Mouse (Mus musculus) forebrain, embryonic 16.5 days (tissue): ENCODE data around the gene Rnf213. TPM values are rescaled to one million over a fixed set of nuclear protein-coding genes. Genes with fewer than 3 reads are reported as not detected.
A peak's percentile ranks its signal among the peaks of the same experiment; 100 is the strongest.

Experiments
- ATAC-seq: fragments of 200-750 bp; cut with Nextera tagmentation; 2 replicates; pipeline ENCODE4 v1.8.0; 2017; ENCODE audit warnings: mild to moderate bottlenecking, moderate library complexity
- H3K27ac ChIP-seq: fragments of 300-500 bp; sonication (generic); 2 replicates; pipeline ENCODE4 v1.5.1; 2014; ENCODE audit warnings: low read length, control low read depth
- H3K27me3 ChIP-seq: fragments of 300-500 bp; sonication (generic); replicated peaks from 2 replicates; pipeline ENCODE4 v1.6.1; 2014; ENCODE audit warnings: low read length; ENCODE audit not compliant: control insufficient read depth, insufficient read depth
- H3K36me3 ChIP-seq: fragments of 300-500 bp; sonication (generic); 2 replicates; pipeline ENCODE4 v1.6.1; 2014; ENCODE audit not compliant: control insufficient read depth, insufficient read depth
- H3K4me1 ChIP-seq: fragments of 300-500 bp; sonication (generic); replicated peaks from 2 replicates; pipeline ENCODE4 v1.6.1; 2014; ENCODE audit warnings: low read length; ENCODE audit not compliant: control insufficient read depth, insufficient read depth
- H3K4me2 ChIP-seq: fragments of 300-500 bp; sonication (generic); 2 replicates; pipeline ENCODE4 v1.6.1; 2014; ENCODE audit warnings: mild to moderate bottlenecking, low read length, control low read depth
- H3K4me3 ChIP-seq: fragments of 300-500 bp; sonication (generic); replicated peaks from 2 replicates; pipeline ENCODE4 v1.5.1; 2014; ENCODE audit warnings: mild to moderate bottlenecking, low read length, control low read depth
- H3K9ac ChIP-seq: fragments of 300-500 bp; sonication (generic); replicated peaks from 2 replicates; pipeline ENCODE4 v1.6.1; 2014; ENCODE audit warnings: low read depth, low read length, control low read depth
- H3K9me3 ChIP-seq: fragments of 300-500 bp; sonication (generic); 2 replicates; pipeline ENCODE4 v1.6.1; 2016; ENCODE audit warnings: low read length; ENCODE audit not compliant: control insufficient read depth
- WGBS: fragments of 180-500 bp; shearing (Covaris S2); extraction: QIAGEN DNeasy Blood & Tissue Kit; methylation state at CpG from one replicate; pipeline ENCODE4 v1.1.7; 2014; 5-methylcytosine and 5-hydroxymethylcytosine counted together
- polyA plus RNA-seq: library from polyadenylated mRNA; unstranded; fragments of >200 nt; fragmentation: Nextera tagmentation; extraction: Ambion mirVana; gene quantifications from 2 replicates; pipeline ENCODE4 v1.2.1, GENCODE M21; 2015

Rnf213 gene
- polyA plus RNA-seq, 1 experiment from 2014 or later: 1.3 TPM

DNA sequence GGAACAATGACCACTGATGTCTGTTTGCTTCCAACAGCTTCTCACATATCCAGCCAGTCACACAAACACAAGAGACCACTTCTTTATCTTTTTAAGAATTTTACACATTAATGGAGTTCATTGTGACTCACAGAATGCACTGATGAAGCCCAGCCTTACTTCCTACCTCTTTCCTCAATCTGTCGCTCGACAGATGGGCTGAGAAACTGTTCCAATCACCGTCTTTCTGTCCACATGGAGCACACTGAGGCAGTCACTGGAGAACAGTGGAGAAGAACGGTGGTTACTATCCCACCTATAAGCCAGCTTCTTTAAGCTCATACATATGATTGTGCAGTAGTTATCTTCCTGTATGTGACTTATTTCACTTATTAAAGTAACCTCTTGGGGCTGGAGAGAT, 85.0 kb downstream of the Rnf213 start:
- H3K4me1 ChIP-seq: no peaks in the 10 kb centered on the region
- no peak overlapping the region for H3K9ac ChIP-seq
- no peaks in the 10 kb centered on the region for H3K27me3 ChIP-seq
- WGBS: 86% methylated on average over 4 of the region's 4 CpGs
- H3K36me3 ChIP-seq: no peaks in the 10 kb centered on the region
- no peak overlapping the region for H3K4me3 ChIP-seq
- ATAC-seq: no peak
- H3K9me3 ChIP-seq: no peaks in the 10 kb centered on the region
- no peak overlapping the region for H3K4me2 ChIP-seq
- H3K27ac ChIP-seq: no peak overlapping the region

DNA sequence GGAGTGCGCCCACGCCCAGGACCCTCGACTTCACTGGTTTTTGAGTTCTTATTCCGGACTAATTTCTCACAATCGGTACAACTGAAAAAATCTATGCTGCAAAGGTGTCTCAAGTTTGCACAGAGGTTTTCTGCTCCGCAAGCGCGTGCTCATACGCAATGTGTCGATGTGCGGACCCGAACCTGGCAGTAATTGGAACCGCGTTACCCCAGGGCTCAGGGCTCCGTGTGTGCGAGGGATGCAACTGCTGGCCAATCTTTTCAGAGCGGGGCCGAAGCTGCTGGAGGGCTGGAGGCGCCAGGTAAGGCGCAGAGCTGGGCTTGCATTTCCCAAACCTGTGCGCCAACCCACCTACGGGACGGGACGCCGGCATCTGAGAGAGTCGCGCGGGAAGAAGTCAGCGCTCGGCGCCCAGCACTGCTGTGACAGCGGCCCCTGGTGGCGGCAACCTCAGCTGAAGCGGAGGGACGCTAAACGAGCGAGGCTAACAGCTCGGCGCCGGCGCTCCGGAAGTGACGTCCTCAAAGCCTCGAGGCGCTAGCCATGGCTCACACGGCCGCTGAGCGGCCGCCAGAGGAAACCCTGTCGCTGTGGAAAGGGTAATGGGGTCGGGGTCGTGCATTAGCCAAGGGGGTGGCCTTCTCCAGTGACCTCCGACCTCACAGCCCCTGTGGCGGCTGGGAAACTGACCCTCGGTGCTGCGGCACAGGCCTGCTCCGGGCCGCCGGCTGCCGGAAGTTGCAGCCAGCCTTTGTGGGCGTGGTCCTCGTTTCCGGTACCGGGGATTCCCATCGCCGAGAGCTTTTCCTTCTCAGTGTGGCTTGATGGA, 98.2 kb downstream of the Rnf213 start, which contains the start of gene Endov:
Endov (plus strand) TSS at position 487 of the 829 bp plus-strand sequence.
- Histone ChIP-seq H3K4me3 (peak within 1 kb of the TSS; percentile 91), H3K9me3 (no peaks in the 10 kb centered on the region), H3K4me1 (peaks cover 16% of the 10 kb centered on the region), H3K9ac (peak within 1 kb of the TSS; percentile 97), H3K27ac (peak within 1 kb of the TSS; percentile 92), H3K4me2 (peak within 1 kb of the TSS; percentile 93), H3K27me3 (no peaks in the 10 kb centered on the region), H3K36me3 (no peaks in the 10 kb centered on the region)
- under 1% methylated on average over 65 of the region's 66 CpGs for WGBS
- ATAC-seq: peak; percentile 97

DNA sequence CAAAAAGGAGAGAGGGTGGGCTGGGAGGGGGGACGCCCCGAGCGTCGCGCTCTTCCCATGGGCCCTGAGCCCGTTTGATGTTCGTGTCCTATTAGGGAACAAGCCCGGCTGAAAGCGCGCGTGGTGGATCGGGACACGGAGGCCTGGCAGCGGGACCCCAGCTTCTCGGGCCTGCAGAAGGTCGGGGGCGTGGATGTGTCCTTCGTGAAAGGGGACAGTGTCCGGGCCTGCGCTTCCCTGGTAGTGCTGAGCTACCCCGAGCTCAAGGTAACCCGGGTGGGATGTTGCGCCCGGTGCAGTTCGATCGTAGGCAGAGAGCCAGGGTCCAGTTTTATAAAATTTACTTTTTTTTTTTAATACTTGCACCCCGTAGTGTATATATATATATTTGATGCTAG, 98.8 kb downstream of the Rnf213 start:
- H3K27ac ChIP-seq: peak overlapping the region; percentile 92
- WGBS: 4% methylated on average over 27 of the region's 27 CpGs
- H3K4me2 ChIP-seq: peak overlapping the region; percentile 93
- no peaks in the 10 kb centered on the region for H3K9me3 ChIP-seq
- no peaks in the 10 kb centered on the region for H3K27me3 ChIP-seq
- H3K36me3 ChIP-seq: no peaks in the 10 kb centered on the region
- ATAC-seq: peak; percentile 29; the same call in 1 of the 2 replicates
- H3K4me3 ChIP-seq: peak overlapping the region; percentile 91
- peak overlapping the region; percentile 97 for H3K9ac ChIP-seq
- H3K4me1 ChIP-seq: peaks cover 16% of the 10 kb centered on the region

DNA sequence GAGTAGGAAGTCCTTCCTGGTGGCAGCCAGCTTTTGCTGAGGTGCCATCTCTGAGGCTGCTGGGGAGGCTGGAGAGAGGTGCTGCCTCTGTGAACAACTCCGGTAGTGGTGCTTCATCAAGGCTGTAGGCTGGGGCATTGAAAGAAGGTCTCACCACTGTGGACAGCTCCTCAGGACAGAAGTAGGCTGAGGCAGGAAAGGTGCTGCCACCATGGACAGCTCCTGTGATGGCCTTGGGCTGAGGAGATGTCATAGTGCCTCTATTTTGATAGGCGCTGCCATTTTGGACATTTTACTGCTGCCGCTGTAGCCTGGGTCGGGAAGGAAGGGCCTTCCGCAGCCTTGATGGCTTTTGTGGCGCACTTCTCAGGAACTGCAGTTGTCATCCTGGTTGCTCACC, 99.9 kb downstream of the Rnf213 start:
- no peaks in the 10 kb centered on the region for H3K36me3 ChIP-seq
- H3K27ac ChIP-seq: no peak overlapping the region
- no peak overlapping the region for H3K9ac ChIP-seq
- H3K4me2 ChIP-seq: peak overlapping the region; percentile 93
- H3K9me3 ChIP-seq: no peaks in the 10 kb centered on the region
- WGBS: 92% methylated on average over 6 of the region's 6 CpGs
- H3K4me3 ChIP-seq: no peak overlapping the region
- no peak for ATAC-seq
- no peaks in the 10 kb centered on the region for H3K27me3 ChIP-seq
- peaks cover 16% of the 10 kb centered on the region for H3K4me1 ChIP-seq

DNA sequence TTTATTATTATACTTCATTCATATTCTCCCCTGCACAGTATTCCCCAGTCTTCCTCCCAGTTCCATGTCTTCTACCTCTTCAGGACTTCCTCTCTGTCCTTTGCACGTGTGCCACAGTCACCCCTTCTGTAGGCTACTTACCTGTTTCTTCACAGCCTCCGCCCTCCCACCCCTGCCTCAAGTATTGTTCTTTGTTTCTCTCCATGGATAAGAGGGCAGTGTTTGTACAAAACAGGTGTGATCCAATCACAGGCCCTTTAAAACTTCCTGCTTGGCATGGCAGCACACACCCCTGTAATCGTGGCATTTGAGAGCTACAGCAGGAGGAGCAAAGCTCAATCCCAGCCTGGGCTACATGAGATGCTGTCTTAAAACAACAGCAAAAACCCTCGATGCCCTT, 100.6 kb downstream of the Rnf213 start:
- Histone ChIP-seq H3K27ac (no peak overlapping the region), H3K9me3 (no peaks in the 10 kb centered on the region), H3K36me3 (no peaks in the 10 kb centered on the region), H3K4me3 (no peak overlapping the region), H3K9ac (no peak overlapping the region), H3K27me3 (no peaks in the 10 kb centered on the region), H3K4me2 (no peak overlapping the region), H3K4me1 (peaks cover 16% of the 10 kb centered on the region)
- 83% methylated on average over 4 of the region's 4 CpGs for WGBS
- no peak for ATAC-seq

DNA sequence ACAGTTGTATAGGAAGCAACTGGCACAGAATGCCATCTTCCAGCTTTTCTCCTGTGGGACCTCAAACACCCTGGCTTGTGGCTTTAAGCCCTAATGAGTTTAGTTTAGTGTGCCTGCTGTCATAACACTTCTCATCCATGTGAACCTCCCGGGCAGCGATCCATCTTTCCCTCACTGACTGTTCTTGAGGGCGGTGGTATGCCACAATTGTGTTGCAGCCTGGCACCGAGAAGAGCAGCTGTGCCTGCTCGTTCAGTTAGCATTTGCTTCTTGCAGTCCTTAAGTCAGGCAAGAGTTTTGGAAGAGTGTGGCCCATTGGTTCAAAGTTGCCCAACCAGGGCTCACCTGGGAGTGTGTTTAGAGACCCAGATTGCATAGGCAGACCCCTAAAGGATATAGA, 103.2 kb downstream of the Rnf213 start:
- WGBS: 66% methylated on average over 5 of the region's 5 CpGs
- H3K36me3 ChIP-seq: 0 out of 2 replicates have a peak, but pooled peaks cover 3% of the 10 kb centered on the region

DNA sequence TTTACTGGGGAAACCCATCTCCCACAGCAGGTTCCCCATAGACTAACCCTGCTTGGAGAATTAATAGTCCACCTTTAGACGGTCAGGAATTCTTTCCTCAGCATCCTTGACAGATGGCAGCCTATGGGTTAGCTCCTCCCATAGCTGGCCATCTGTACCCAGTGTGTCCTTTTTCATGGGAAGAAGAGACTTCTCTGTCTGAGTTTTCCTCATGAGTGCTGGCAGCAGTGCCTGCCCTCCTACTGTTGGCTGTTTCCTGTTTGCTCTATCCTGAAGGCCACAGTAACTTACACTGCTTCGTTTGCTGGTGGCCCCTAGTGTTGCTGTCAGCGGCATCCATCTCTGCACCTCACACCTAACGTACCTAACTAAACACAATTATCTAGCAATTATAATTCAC, 104.6 kb downstream of the Rnf213 start:
- no peaks in the 10 kb centered on the region for H3K9me3 ChIP-seq
- 0 out of 2 replicates have a peak, but pooled peaks cover 6% of the 10 kb centered on the region for H3K36me3 ChIP-seq
- H3K4me2 ChIP-seq: no peak overlapping the region
- H3K27ac ChIP-seq: no peak overlapping the region
- H3K4me3 ChIP-seq: no peak overlapping the region
- no peaks in the 10 kb centered on the region for H3K27me3 ChIP-seq
- ATAC-seq: no peak
- WGBS: 72% methylated on average over 4 of the region's 4 CpGs
- H3K9ac ChIP-seq: no peak overlapping the region
- H3K4me1 ChIP-seq: peaks cover 6% of the 10 kb centered on the region

More for the DNA sequence above, 103.2 kb downstream of the Rnf213 start:
- Histone ChIP-seq H3K4me2 (no peak overlapping the region), H3K9ac (no peak overlapping the region), H3K4me3 (no peak overlapping the region), H3K4me1 (peaks cover 11% of the 10 kb centered on the region), H3K27me3 (no peaks in the 10 kb centered on the region), H3K9me3 (no peaks in the 10 kb centered on the region), H3K27ac (no peak overlapping the region)
- no peak for ATAC-seq

DNA sequence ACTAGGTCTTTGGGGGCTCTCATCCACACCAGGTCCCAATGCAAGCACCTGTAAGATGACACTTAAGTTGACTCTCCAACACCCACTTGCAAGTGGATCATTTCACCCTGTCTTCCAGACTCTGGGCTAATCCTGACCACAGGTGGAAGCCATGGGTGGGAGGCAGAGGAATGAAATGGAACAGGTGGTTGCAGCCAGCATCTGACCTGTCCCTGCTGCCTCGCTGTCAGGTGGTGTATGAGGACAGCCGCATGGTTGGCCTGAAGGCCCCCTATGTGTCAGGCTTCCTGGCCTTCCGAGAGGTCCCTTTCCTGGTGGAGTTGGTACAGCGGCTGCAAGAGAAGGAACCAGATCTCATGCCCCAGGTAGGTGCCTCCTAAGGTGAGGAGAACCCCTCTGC, 106.4 kb downstream of the Rnf213 start:
- ATAC-seq: no peak
- H3K36me3 ChIP-seq: 0 out of 2 replicates have a peak, but pooled peaks cover 6% of the 10 kb centered on the region

DNA sequence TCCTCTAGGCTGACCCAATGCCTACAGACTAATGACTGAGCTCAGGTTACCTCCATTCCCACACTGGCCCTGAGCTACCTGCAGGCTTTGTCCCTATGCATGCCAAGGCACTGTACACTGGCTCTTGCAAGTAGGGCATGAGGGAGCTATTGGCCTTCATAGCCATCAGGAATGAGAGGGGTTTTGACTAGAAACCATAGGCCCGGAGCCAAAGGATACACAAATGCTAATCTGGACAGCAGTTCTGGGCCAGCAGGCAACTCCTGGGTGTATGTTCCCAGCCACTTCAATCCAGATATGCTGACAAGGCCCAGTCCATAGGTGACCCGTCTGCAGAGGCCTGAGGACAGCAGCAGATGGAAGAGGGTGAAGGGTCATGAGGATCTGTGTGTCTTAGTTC, 107.1 kb downstream of the Rnf213 start:
- no peak overlapping the region for H3K27ac ChIP-seq
- H3K36me3 ChIP-seq: 0 out of 2 replicates have a peak, but pooled peaks cover 6% of the 10 kb centered on the region
- H3K4me3 ChIP-seq: no peak overlapping the region
- H3K9ac ChIP-seq: no peak overlapping the region
- ATAC-seq: no peak
- no peaks in the 10 kb centered on the region for H3K9me3 ChIP-seq
- 90% methylated on average over 2 of the region's 2 CpGs for WGBS
- H3K27me3 ChIP-seq: no peaks in the 10 kb centered on the region
- H3K4me2 ChIP-seq: no peak overlapping the region
- no peaks in the 10 kb centered on the region; the same call in 1 of the 2 replicates for H3K4me1 ChIP-seq

More for the DNA sequence above, 106.4 kb downstream of the Rnf213 start:
- 92% methylated on average over 4 of the region's 4 CpGs for WGBS
- H3K4me2 ChIP-seq: no peak overlapping the region
- H3K27me3 ChIP-seq: no peaks in the 10 kb centered on the region
- H3K4me1 ChIP-seq: no peaks in the 10 kb centered on the region; the same call in 1 of the 2 replicates
- no peaks in the 10 kb centered on the region for H3K9me3 ChIP-seq
- no peak overlapping the region for H3K4me3 ChIP-seq
- no peak overlapping the region for H3K9ac ChIP-seq
- H3K27ac ChIP-seq: no peak overlapping the region
